Mouse (Mus musculus) cerebellum, adult 2 months (tissue): ENCODE data around the gene Hcfc1r1. TPM values are rescaled to one million over a fixed set of nuclear protein-coding genes. Genes with fewer than 3 reads are reported as not detected.

ENCODE experiments used
- DNase-seq, 2 experiments: peaks; one replicate each; pipeline ENCODE4 v3.0.0; 2021
- H3K27ac ChIP-seq: fragments of 200-500 bp; 2 replicates; pipeline ENCODE4 v1.5.1; 2012; ENCODE audit warnings: low read length, control low read depth, inconsistent platforms; ENCODE audit not compliant: insufficient read depth
- H3K27me3 ChIP-seq: fragments of 200-500 bp; 2 replicates; pipeline ENCODE4 v1.6.1; 2012; ENCODE audit warnings: inconsistent platforms, mild to moderate bottlenecking, low read length, moderate library complexity; ENCODE audit not compliant: control insufficient read depth, insufficient read depth
- H3K4me1 ChIP-seq: fragments of 200-500 bp; 2 replicates; pipeline ENCODE4 v1.6.1; 2011; ENCODE audit warnings: low read length; ENCODE audit not compliant: control insufficient read depth, insufficient read depth
- H3K4me3 ChIP-seq: fragments of 200-500 bp; replicated peaks from 2 replicates; pipeline ENCODE3; 2011; ENCODE audit warnings: mild to moderate bottlenecking, low read depth, low read length, control low read depth; ENCODE audit not compliant: insufficient read depth
- CTCF ChIP-seq: fragments of 200-500 bp; IDR thresholded peaks from 2 replicates; pipeline ENCODE4 v1.5.1; 2011; ENCODE audit warnings: low read depth, mild to moderate bottlenecking, control low read depth, low read length, moderate library complexity, borderline replicate concordance; ENCODE audit not compliant: insufficient read depth
- POLR2A ChIP-seq: fragments of 200-500 bp; IDR thresholded peaks from 2 replicates; pipeline ENCODE4 v1.6.1; 2011; ENCODE audit warnings: low read length, control low read depth, borderline replicate concordance; ENCODE audit not compliant: insufficient read depth
- WGBS: fragments of 180-500 bp; shearing (Covaris S2); methylation state at CpG from one replicate; pipeline ENCODE4 v1.1.7; 2018; 5-methylcytosine and 5-hydroxymethylcytosine counted together
- polyA plus RNA-seq: library from polyadenylated mRNA; depleted of rRNA; stranded (reverse); fragments of >200 nt; gene quantifications from 2 replicates; pipeline ENCODE4 v1.2.3, GENCODE M21; 2012

Gene Hcfc1r1
- polyA plus RNA-seq, 1 experiment, result 173 TPM

DNA sequence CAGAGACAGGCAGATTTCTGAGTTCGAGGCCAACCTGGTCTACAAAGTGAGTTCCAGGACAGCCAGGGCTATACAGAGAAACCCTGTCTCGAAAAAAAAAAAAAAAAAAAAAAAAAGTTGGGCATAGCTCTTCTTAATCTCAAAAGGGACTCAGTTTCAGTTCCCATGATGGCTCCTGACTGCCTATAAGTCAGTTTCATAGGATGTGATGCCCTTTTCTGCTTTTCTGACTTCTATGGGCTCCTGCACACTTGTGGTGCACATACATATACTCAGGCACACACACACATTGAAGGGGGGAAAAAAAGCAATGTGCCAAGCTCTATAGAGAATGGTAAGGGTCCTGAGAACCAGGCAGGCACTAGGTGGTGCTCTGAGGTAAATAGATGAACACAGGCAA is 20.1 kb upstream of the Hcfc1r1 start:
- H3K27me3 ChIP-seq, result no peaks in the 10 kb centered on the region
- WGBS, result 64% methylated on average over 2 of the region's 2 CpGs
- H3K4me1 ChIP-seq, result no peaks in the 10 kb centered on the region
- TF ChIP-seq POLR2A (no peak), CTCF (no peak)
- no peak overlapping the region for H3K27ac ChIP-seq
- H3K4me3 ChIP-seq, result no peak overlapping the region
- DNase-seq, result no peak

DNA sequence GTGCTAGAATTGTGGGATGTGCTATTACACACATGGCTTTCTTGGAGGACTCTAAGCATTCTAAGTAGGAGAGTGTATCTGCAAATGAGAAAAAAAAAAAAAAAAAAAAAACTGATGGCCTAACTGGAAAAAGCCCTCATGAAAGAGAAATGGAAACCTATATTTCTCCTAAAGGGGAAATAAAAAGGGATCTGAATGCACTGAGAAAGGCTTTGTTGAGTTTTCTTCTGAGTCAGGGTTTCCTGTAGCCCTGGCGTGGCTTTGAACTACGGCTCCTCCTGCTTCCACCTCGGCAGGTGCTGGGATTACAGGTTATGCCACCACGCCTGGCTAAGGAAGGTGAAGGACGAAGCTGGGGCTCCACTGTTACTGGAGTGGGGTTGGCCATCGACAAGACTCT is 19.4 kb upstream of the Hcfc1r1 start:
- 71% methylated on average over 6 of the region's 6 CpGs for WGBS
- Histone ChIP-seq H3K4me3 (no peak overlapping the region), H3K27me3 (no peaks in the 10 kb centered on the region), H3K27ac (no peak overlapping the region), H3K4me1 (no peaks in the 10 kb centered on the region)
- TF ChIP-seq POLR2A (no peak), CTCF (no peak)
- DNase-seq, result no peak

DNA sequence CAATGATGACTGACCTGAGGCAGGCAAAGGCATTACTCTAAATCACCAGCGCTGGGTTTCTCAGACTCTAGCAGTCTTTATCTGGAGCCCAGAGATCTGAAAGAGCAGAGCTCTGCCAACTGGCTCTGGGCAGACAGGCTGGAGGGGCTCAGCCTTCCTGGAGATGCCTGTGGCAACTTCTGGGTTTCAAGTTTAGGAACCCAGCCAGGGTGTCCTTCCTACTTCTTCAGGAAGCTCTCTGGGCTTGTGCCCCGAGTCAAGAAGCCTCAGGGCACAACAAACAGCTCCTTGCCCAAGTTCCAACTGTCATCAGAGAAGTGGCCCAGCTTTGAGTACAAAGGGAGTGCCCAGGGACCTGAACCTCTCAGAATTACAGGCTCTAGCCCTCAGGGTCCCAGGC is 19.0 kb upstream of the Hcfc1r1 start:
- Histone ChIP-seq H3K27ac (no peak overlapping the region), H3K4me3 (no peak overlapping the region), H3K4me1 (no peaks in the 10 kb centered on the region), H3K27me3 (no peaks in the 10 kb centered on the region)
- WGBS, result 47% methylated on average over 2 of the region's 2 CpGs
- DNase-seq, result no peak
- TF ChIP-seq CTCF (no peak), POLR2A (no peak)

DNA sequence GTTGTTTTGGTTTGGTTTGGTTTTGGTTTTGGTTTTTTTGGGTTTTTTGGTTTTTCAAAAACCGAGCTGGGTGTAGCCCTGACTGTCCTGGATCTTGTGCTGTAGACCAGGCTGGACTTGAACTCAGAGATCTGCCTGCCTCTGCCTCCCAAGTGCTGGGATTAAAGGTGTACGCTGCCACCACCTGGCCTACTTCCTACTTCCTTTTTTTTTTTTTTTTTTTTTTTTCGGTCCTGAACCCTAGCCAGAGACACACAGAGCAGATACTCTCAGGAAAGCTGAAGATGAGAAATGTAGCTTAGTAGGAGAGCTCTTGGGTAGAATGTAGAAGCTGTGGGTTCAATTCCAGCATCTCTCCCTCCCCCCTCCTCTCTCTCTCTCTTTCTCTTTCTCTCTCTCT is 14.9 kb upstream of the Hcfc1r1 start:
- no peak for DNase-seq
- TF ChIP-seq CTCF, result no peak
- no peak for TF ChIP-seq POLR2A
- no peak overlapping the region for H3K4me3 ChIP-seq
- 84% methylated on average over 3 of the region's 3 CpGs for WGBS
- H3K27ac ChIP-seq, result no peak overlapping the region
- peaks cover 4% of the 10 kb centered on the region; the same call in 1 of the 2 replicates for H3K4me1 ChIP-seq
- no peaks in the 10 kb centered on the region; the same call in 1 of the 2 replicates for H3K27me3 ChIP-seq

DNA sequence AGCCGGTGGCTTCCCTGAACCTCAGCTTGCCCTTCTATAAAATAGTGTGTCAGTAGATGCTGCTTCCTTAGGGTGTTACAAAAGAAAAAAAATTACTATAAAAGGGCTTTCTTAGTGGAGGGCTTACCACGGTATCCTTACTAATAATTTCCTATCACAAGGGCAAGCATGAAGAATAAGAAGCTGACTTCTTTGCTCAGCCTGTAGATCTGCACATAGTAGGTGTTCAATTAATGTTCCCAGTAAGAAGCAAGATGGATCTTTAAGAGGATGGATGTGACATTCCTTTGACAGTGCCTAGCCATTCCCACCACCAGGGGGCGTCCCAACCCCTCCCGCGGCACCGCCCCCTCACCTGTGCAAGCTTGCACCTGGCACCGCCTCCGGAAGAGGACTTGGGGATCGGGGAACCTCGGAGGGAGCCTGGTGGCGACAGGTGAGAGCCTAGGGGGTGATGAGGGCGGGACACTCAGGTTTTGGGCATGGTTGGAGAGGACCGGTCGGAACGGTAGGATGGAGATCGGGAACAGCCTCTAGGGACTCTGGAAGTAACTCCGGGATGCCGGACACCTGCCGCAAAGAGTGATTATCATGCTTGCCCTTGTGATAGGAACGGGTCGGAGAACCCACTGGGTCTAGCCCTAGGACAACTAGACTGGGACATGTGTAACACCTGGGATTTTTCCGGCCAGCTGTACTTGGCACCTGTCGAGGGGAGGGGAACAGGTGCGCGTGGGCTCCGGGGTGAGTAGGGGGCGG is 13.1 kb upstream of the Hcfc1r1 start, which contains the start of gene Bicdl2:
Gene Bicdl2, plus strand, starts transcription at position 390 of the 759 bp plus-strand sequence.
- Histone ChIP-seq H3K27ac (no peak within 1 kb of the TSS), H3K27me3 (no peaks in the 10 kb centered on the region; the same call in 1 of the 2 replicates), H3K4me1 (peaks cover 4% of the 10 kb centered on the region; the same call in 1 of the 2 replicates), H3K4me3 (peak within 1 kb of the TSS; percentile 47)
- TF ChIP-seq POLR2A (no peak), CTCF (peak; percentile 70; the same call in 1 of the 2 replicates)
- DNase-seq, result peak; percentile 47 to 58
- 7% methylated on average over 27 of the region's 27 CpGs for WGBS

DNA sequence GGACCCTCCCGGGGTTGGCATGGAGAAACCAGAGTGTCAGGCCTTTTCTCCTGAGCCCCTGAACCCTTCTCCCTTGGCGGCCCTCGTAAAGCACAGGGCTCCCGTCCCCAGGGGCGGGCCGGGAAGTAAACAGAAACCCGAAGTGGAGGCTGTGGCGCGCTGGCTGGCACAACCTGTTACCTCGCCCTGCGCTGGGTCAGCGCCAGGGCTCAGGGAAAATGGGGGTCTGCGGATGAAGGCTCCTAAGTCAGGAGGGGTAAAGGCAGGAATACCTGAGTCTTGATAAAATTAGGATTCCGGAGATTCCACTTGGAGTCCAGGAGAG is 12.6 kb upstream of the Hcfc1r1 start:
- Histone ChIP-seq H3K4me3 (no peak overlapping the region), H3K27me3 (no peaks in the 10 kb centered on the region; the same call in 1 of the 2 replicates), H3K4me1 (peaks cover 4% of the 10 kb centered on the region; the same call in 1 of the 2 replicates), H3K27ac (no peak overlapping the region)
- no peak for TF ChIP-seq POLR2A
- TF ChIP-seq CTCF, result no peak
- no peak for DNase-seq
- WGBS, result 3% methylated on average over 14 of the region's 14 CpGs

DNA sequence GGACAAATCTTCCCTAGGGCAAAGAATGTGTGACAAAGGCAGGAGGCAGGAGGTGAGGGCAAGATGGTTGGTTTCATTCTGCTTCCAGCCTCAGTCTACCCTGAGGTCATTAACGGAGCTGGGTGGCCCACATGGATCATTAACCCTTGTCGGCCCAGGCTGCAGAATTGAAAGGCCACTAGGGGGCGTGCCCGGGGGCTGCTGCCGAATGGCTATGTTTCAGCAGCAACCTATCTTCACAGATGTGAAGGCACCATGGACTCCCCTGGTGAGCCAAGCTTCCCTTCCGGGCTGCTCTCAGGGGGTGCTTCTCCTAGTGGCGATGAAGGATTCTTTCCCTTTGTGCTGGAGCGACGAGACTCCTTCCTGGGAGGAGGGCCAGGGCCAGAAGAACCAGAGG is 11.9 kb upstream of the Hcfc1r1 start:
- no peaks in the 10 kb centered on the region; the same call in 1 of the 2 replicates for H3K27me3 ChIP-seq
- 0 out of 2 replicates have a peak, but pooled peaks have one; percentile 30 for TF ChIP-seq CTCF
- no peak for TF ChIP-seq POLR2A
- peak in 1 of 2 experiments; percentile 22 for DNase-seq

DNA sequence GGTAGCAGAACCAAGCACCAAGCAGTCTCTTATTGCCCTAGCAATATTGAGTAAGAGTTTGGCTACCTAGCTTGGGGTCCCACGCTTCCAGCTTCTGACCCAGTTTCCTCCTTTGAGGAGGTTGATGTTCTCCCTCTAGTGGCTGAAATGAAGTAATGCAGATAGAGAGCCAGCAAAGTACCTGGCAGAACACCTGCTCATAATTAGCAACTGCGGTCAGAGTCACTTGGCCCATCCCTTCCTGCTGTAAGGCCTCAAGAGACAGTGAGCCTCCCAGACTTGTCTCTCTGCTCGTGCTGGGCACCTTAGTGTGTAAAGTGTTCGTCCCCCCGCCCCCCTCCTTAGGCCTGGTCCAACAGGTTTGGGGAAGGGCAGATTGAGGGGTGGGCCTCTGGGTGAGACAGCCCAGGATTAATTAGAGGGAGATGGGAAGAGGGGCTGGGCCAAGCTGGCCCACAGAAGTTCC is 8.8 kb upstream of the Hcfc1r1 start:
- peaks cover 4% of the 10 kb centered on the region; the same call in 1 of the 2 replicates for H3K4me1 ChIP-seq
- no peak overlapping the region for H3K27ac ChIP-seq
- TF ChIP-seq POLR2A (no peak), CTCF (peak; percentile 74; the same call in 1 of the 2 replicates)
- no peaks in the 10 kb centered on the region; the same call in 1 of the 2 replicates for H3K27me3 ChIP-seq
- peak; percentile 33 to 46 for DNase-seq
- H3K4me3 ChIP-seq, result no peak overlapping the region
- 14% methylated on average over 5 of the region's 5 CpGs for WGBS

More for the DNA sequence above, 11.9 kb upstream of the Hcfc1r1 start:
- peaks cover 4% of the 10 kb centered on the region; the same call in 1 of the 2 replicates for H3K4me1 ChIP-seq
- no peak overlapping the region for H3K4me3 ChIP-seq
- H3K27ac ChIP-seq, result no peak overlapping the region
- WGBS, result 2% methylated on average over 9 of the region's 9 CpGs
